Mouse (Mus musculus) megakaryocyte, embryonic 14.5 days (primary cell): ENCODE results near the gene Tbx2.

Source experiments
- FLI1 ChIP-seq: IDR thresholded peaks from 2 replicates; pipeline ENCODE4 v1.6.1; 2012; ENCODE audit warnings: low read length, inconsistent platforms, mixed read lengths
- GATA1 ChIP-seq: IDR thresholded peaks from 3 replicates; pipeline ENCODE4 v1.6.1; 2012; ENCODE audit warnings: mixed read lengths, low read length, inconsistent platforms, borderline replicate concordance

- TF ChIP-seq FLI1 (no peak), GATA1 (no peak)
Observed at GRCm38 (mm10) chr11:85850758-85851157, 18.4 kb downstream of the Tbx2 start.
